Mouse (Mus musculus) layer of hippocampus, adult 18-20 months (tissue): ENCODE data around the gene Ugt1a6b. TPM values are rescaled to one million over a fixed set of nuclear protein-coding genes. Genes with fewer than 3 reads are reported as not detected.

Source experiments
- DNase-seq, 2 experiments: peaks; one replicate each; pipeline ENCODE4 v3.0.0; 2022; ENCODE audit warnings: low spot score in 2 of 2
- total RNA-seq, 2 experiments: library from RNA; stranded (reverse); gene quantifications; 2 replicates each; pipeline ENCODE4 v1.2.3; 2021

Gene Ugt1a6b
- total RNA-seq, 2 experiments from 2014 or later, result not detected

DNA sequence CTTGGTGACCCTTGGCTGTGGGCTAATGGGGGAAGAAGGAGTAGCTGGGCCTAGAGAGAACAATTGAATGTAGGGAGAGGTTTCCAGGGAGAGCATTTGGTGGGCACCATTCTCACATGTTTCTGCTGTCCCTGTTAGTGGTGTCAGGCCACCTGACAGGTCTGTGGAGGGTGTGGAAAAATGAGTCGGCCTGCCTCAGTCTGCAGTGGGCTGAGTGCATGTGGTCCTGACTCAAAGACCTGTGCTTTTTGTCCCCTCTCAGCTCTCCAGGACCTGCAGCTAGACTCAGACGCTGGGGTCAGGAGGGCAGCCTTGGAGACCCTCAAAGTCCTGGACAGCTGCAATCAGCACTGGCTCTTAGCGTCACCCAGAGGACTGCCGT, 156.6 kb downstream of the Ugt1a6b start:
- no peak for DNase-seq

DNA sequence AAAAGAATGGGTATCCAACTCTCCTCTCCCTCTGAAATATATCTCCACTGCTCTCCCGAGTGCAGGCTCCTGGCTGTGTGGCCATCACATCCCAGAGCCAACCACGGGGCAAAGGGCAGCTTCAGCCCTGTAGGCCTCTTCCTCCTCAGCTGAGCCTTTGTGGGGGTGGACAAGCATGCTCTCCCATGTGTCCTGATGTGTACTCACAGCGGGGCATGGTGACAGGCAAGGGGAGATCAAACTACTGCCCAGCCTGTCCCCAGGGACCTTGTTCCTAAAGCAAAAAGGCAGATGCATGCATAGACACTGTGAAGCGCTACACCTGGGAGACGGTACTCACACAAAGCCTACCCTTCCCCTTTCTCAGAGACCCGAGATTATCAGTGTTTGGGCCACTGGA, 157.1 kb downstream of the Ugt1a6b start:
- no peak for DNase-seq

DNA sequence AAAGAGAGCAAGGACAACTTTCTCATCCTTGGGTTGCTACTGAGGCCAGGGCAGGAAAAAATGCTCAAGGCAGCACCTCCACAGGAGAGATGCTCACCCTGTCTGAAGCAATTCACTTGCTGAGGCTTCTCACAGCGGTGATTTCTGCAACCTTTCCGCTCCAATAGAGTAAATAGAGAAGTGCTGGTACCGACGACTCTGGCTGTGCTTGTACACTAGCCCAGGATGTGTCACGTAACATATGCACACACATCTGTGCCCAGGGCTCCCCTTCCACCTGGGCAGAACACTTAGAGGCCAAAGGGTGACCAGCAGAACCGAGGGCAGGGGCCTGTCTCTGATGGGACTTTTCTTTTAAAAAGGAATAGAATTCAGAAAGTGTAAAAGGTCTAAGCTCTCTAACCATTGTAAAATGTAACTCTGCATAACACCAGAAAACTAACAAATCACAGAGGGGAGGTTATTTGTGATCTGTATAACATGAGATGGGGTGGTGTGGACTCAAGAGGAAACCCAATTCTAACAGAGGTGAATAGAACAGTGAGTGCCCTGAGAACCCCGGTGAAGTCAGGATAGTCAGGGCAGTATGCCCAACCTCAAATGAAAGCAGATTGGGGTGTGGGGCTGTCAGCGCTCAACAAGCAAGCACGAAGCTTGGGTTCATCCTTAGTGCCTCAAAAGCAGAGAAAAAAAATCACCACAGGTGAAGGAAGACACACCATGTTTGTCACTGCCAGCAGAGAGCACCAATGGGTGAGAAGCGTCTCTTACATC, 157.7 kb downstream of the Ugt1a6b start:
- no peak for DNase-seq

DNA sequence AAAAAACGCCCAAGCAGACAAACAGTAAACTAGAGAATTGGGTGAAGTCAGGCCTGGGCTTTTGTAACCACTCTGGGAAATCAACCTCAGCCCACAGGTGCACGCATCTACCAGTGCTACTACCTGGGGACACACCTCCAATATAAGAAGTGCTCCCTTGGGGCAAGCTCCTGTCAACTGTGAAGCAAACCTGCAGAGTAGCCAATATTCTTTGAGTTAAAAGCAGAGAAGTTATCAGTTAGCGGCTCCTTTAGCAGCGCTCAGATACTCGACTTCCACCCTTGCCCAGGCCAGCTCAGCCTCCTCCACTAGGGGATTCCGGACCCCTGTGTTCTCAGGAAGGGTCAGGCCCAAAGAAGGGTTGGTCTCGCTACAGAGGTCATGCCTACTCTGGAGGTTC, 158.7 kb downstream of the Ugt1a6b start:
- no peak for DNase-seq

DNA sequence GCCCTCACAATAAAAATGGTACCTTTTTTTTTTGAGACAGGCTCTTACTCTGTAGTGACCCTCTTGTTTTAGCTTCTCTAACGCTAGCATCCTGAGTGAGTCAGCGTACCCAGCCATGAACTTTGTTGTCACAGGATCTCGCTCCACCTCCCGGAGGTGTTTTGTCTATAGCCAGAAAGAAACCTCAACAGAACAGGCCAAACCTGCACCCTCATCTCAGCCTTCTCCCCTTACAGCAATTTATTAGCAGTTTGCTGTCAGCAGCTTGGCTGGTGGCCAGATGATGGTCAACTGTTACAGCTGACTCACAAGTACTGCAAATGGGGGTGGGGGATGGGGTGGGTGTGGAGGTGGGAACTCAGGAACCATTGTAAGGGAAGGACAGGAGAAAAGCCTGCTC, 159.2 kb downstream of the Ugt1a6b start:
- no peak for DNase-seq

DNA sequence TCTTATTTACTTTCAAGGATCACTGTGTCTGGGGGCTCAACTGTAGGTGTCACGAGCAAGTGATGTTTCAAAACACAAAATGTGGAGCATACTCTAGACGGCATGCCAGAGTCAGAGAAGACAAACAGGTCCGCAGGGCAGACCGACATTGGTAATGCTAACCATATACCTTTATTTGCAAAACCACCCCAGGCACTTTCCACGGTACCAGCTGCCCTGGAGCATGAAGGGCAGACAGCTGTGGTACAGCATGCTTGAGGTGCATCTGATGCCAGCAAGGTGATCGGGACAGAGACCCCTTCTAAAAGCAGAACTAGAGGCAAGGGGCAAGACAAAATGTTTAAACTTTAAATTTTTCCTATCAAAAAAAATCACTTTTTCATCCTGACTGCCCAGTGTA, 159.9 kb downstream of the Ugt1a6b start:
- no peak for DNase-seq

DNA sequence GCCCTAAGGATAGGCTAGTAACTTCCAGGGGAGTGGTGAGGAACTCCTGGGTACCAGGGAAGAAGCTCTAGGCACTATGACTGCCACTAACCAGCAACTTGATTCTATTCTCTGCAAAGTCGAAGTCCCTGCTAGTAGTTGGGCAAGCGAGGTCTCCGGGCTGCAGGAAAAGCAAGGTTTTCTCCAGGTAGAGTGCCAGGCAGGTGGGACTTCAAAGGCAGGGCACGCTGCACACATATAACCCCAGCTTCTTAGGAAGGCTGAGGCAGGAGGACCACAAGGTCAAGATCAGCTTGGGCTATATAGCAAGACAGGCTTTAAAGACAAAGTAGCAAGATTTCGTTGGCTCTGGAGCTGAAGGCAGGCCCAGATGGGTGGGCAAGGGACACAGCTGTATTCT, 160.7 kb downstream of the Ugt1a6b start:
- no peak for DNase-seq

DNA sequence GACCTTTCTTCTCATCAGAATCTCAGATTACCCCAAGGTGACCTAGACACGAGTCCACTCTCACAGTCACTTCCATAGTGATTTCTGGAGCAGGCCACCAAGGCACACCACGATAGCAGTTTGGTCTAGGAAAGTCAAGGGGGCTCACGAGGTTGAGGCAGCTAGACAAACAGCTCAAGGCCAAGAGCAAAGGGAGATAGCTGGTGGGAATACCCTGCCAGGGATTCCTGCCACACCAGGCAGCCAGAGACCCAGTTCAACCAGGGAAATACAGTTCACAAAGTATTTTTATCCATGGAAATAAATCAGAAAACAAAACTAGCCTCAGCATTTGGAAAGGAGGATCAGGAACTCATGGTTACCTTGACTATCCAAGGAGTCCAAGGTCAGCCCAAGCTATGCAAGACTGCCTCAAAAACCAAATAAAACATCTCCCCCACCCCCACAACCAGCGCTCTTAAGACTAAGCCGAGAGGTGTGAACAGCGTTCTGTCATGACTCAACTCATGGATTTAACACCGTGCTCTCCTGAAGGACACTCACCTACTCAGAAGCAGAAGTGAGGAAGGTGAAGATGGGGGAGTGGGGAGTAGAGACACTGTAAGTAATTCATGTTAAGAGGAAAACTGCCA, 161.3 kb downstream of the Ugt1a6b start:
- no peak for DNase-seq

DNA sequence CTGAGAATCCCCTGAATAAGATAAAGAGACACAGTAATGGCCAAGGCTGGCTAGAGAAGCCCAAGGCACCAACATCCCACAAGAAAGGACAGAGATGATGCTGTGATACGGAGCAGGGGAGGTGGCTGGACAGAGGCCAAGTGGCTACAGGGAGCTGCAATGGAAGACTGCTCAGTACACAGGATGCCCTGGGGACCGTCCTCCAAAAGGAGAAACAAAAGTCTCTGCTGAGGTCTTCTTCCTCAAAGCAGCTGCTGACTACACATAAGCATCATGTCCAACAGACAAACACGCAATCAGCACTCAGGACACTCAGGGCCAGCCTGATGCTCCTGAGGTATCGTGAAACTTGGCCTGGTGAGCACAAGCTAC, 161.8 kb downstream of the Ugt1a6b start:
- DNase-seq, result no peak

DNA sequence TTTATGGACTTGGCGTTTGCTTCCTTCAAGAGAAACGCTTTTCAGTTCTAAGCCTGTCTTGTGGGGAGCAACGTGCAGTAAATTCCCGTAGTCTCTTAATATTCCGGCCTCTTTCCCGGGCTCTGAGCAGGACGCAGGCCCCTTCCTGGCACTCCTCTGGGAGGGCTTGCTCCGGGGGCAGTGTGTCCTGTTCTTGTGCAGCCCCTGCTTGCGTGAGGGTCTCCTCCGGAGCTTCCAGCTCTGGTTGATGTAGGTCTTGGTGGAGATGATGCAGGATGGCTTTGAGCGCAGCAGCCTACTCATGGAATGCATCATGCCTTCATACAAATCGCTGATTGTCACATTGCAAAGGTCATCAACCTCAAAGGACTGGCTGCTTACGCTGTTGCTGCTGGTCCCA, 163.1 kb downstream of the Ugt1a6b start:
- no peak for DNase-seq

DNA sequence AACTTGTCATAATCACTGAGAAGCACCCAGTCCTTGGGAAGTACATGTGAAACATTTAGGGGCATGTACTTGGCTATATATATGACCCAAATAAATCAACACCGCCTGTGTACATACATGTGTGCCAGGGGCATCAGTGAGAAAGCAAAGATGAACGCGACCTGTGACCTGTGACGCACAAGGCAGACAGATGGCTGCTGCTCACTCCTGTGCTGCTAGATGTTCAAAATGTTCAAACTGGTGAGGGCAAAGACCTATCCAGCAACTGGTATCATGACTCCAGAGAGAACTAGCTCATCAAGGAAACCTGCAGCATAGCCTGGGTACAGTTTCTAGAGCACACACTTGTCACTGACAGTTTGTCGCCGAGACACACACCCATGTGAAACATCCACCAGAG, 164.4 kb downstream of the Ugt1a6b start:
- no peak for DNase-seq

DNA sequence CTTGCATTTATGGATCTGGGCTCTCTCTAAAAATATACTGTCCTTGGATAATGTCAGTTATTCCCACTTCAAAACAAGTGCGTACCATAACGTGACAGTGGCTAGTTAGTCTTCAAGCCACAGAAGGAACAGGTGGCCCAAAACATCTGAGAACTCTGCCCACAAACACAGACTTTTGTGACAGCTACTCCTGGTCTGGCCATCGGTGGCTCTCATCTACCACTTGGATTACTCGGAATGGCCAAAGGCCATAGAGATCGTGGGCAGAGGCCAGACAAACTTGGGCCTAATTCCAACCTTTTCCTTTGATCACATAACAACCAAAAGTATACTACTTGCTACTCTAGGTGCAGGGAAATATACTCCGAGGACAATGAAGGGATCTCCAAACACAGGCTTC, 165.0 kb downstream of the Ugt1a6b start:
- no peak for DNase-seq

Other genes starting within 250 kb of the Ugt1a6b start
- 100 to 1,000 TPM in 1 of 2 experiments, 10 to 100 TPM in 1; 92.0 to 100 TPM for gene Dgkd, start 250.0 kb upstream of the Ugt1a6b start, total RNA-seq
- 10 to 100 TPM; 18.4 to 19.8 TPM for gene Usp40, start 94.7 kb upstream of the Ugt1a6b start, total RNA-seq
- not detected for gene Ugt1a10, start 47.9 kb upstream of the Ugt1a6b start, total RNA-seq
- not detected for gene Ugt1a9, start 32.5 kb upstream of the Ugt1a6b start, total RNA-seq
- gene Ugt1a8, start 15.4 kb upstream of the Ugt1a6b start, total RNA-seq, result not detected
- 1 to 10 TPM in 1 of 2 experiments, under 1 TPM in 1; 0.20 to 1.4 TPM for gene Ugt1a7c, start 8.2 kb upstream of the Ugt1a6b start, total RNA-seq
- 1 to 10 TPM; 1.6 TPM for gene Ugt1a6a, start 31.6 kb downstream of the Ugt1a6b start, total RNA-seq
- under 1 TPM in 1 of 2 experiments, not detected in 1; 0.25 TPM for gene Ugt1a5, start 62.8 kb downstream of the Ugt1a6b start, total RNA-seq
- gene Ugt1a2, start 97.3 kb downstream of the Ugt1a6b start, total RNA-seq, result not detected
- gene Dnajb3, start 102.5 kb downstream of the Ugt1a6b start, total RNA-seq, result 1 to 10 TPM; 2.9 to 3.2 TPM
- gene Ugt1a1, start 108.7 kb downstream of the Ugt1a6b start, total RNA-seq, result not detected
- gene Mroh2a, start 123.7 kb downstream of the Ugt1a6b start, total RNA-seq, result under 1 TPM in 1 of 2 experiments, not detected in 1; 0.52 TPM
- gene Hjurp, start 174.4 kb downstream of the Ugt1a6b start, total RNA-seq, result 10 to 100 TPM; 33.1 to 39.1 TPM
- gene Trpm8, start 174.4 kb downstream of the Ugt1a6b start, total RNA-seq, result under 1 TPM in 1 of 2 experiments, not detected in 1; 0.08 TPM